Mouse (Mus musculus): ENCODE measurements around the gene Inpp5b.

The Inpp5b gene

DNA sequence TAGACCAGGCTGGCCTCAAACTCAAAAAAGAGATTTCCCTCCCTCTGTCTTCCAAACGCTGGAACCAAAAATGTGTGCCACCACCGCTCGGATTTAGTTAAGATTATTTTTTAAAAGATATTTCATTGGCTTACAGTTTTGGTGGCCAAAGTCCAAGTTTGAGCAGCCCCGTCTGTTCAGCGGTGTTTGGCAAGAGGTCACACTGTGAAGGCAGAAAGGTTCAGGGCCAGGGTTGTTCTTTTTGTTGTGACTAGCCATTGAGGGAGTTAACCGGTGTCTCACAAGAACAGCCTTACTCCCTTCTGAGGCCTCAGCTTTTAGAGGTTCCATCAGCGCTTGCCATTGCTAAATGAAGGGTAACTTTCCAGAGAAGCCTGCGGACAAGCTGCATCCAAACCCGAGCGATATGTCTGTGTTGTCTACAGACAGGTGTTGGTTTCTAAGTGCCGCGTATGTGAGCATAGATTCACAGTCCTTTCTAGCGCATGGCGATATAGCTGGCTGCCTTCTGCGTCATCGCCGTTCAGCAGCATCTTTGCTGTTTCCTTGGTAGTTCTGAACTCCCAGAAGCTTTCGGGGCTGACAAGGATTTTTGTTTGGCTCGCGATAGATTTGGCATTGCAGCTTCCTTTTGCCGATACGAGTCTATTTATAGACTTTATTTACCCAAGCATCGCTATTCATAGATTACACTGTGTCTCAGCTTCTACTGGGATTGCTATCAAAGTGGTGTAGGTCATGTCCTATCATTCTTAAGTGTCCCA is 24.3 kb downstream of the Inpp5b start:
- no peak for DNase-seq (ENCODE audit: low spot score)

DNA sequence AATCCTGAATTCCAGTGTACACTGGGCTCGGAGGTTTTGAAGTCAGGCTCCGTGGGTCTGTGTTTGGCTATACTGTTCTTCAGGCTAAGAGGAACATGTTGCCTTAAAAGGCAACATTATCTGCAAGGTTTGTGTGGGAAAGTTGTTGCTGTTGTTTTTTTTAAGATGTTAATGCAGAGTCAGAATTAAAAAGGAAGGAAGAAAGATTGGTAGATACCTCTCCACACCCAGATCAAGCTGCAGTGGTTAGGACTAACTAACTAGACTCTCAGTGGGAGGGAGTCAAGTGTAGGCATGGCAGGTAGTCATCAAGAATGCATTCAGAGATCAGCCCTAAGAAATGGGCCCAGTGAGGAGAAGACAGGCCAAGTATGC is 24.9 kb downstream of the Inpp5b start:
- DNase-seq (ENCODE audit: low spot score), result no peak

DNA sequence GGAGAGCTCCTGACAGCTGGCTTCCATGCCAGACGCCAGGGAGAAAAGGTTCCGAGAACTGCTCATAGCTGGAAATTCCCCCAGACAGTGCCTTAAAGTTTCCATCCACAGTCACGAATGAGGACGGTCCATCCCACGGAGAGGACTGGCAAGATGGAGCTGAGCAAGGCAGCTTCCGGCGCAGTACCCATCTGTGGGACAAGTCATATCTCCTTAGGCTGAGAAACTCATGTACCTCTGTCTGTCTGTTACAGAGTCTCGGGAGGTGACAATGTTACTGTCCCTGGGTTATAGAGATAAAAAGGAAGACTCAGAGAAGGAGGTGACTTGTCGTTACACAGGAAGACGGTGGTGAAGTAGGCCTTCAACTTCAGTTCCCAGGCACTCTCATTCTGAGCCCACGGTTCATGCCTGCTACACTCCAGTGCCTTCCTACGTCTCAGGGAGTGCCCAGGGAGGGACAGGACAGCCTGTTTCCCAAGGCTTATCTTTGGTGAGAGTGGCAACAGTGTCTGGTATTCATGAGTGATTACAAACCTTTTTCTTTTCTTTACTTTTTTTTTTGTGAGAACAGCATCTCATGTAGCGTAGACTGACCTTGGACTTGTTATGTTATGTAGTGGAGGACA is 27.4 kb downstream of the Inpp5b start:
- DNase-seq (ENCODE audit: low spot score), result no peak

DNA sequence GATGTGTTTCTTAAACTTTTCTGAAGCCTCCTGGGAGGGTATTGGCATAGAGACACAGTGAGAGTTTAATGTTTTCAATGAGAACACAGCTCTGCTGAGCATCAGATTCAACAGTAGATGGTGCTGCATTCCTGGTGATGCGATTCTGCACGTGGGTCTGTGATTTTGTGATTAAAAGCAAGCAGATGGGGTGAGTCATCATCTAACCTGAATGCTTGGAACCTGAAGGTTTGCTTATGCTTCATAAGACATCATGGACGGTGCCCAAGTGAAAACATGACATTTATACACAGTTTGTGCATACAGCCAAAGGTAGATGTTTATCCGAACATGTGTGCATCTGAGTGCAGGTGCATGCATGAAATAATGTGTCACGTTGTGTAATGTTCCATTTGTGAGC is 29.0 kb downstream of the Inpp5b start:
- no peak for DNase-seq (ENCODE audit: low spot score)

DNA sequence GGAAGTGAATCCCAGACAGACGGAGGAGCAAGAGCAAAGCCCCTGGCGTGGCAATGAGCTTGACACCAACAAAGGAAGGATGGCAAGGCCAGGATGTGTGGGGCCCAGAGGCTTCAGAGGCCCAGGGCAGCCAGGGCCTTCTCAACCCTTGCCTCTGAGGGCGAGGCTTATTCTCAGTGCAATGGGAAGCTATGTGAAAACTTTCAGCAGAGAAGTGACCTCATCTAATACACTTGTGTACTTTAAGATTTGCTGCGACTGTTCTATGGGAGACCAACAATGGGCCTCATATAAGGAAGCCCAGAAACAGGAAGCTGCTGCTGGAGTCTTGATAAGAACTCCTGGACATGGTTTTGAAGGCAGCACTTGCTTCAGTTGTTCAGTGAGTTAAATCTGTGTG is 30.5 kb downstream of the Inpp5b start:
- no peak for DNase-seq (ENCODE audit: low spot score)

DNA sequence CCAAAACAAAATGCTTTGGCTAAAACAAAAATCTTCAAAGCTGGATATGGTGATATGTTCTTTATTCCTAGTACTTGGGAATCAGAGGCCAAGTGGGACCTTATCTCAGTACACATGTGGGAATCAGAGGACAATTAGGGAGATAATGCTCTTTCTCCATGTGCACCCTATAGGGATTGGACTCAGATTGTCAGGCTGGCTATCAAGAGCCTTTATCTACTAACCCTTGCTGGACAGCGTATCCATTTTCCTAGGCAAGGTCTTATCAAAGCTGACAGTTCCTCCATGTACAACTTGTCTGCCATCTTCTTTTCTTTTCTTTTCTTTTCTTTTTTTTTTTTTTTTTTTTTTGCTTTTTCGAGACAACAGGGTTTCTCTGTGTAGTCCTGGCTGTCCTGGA is 31.8 kb downstream of the Inpp5b start:
- DNase-seq (ENCODE audit: low spot score), result no peak

DNA sequence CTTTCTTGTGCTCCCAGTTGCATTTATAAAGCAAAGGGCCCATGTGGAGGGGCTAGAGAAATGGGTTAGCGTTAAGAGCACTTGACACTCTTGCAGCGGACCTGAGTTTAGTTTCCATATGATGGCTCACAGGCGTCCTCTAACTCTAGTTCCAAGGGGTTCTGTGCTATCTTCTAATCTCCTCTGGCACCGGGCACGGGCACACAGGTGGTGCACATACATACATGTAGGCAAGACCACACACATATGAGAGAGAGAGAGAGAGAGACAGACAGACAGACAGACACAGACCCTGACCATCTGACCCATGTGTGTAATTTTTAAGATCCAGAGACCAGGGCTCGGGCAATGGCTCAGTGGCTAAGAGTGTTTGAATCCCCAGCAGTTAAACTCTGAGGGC is 32.3 kb downstream of the Inpp5b start:
- DNase-seq (ENCODE audit: low spot score), result no peak

DNA sequence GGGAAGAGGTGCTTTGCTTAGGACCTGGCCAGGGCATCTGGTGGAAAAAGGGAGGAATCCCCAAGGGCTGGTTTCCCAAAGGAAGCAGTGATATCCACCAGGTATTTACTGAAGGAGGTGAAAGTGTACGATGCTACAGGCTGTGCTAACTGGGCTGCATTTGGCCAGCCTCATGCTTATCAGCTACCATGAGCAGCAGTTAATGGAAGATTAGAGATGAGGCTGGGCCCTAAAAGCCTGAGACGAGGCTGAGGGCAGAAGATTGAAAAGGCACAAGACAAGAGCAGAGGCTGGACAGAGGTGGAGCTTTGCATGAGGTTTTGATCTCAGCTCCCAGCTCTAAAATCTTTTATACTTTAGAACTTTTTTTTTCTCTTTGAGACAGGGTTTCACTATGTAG is 32.8 kb downstream of the Inpp5b start:
- DNase-seq (ENCODE audit: low spot score), result no peak

DNA sequence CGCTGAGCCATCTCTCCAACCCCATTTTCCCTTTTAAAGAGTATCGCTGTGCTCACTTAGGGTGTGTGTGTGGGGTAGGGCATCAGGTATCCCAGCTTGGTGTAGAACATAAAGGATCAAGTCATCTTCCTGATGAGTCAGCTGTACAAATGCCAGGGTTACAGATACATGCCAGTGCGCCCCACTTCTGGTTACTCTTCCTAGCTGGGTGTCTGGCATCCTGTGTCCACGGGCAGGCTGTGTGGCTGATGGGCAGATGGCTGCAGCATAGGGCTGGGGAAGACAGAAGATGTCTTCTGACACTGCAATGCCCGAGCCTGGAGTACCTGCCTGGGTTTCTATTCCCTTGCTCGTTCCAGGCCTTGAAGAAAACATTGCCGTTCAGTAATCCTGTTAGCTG is 39.7 kb downstream of the Inpp5b start:
- no peak for DNase-seq (ENCODE audit: low spot score)

DNA sequence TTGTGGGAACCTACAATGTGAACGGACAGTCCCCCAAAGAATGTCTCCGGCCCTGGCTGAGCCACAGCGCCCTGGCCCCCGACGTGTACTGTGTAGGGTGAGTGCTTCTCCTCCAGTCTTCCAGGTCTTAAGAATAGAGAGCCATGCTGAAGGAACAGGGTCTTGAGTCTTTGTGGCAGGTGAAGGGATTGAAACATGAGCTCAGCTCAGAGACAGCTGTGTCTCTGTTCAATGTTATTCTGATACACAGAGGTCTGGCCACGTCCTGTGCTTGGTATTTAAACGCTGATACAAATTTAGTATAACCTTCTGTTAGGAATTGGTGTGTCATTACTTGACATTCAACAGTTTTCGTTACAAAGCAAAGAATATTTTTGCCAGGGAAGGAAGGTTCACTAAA is 40.7 kb downstream of the Inpp5b start:
- DNase-seq (ENCODE audit: low spot score), result no peak

DNA sequence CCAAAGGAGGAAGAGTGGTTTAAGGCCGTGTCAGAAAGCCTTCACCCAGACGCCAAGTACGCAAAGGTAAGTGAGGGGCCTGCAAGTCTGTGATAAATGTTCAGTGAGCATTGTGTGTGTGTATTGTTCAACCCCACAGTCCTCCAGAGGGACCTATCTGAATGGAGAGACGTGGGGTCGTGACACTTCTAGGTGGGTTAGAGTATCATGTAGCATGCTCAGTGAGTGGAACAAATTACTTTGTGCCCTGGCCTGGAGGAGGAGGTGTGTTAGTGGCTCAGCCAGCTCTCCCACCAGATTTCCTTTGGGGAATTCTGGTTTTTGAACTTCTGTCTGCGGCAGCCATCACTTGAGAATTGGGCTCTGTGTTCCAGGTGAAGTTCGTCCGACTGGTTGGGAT is 42.3 kb downstream of the Inpp5b start:
- no peak for DNase-seq (ENCODE audit: low spot score)

DNA sequence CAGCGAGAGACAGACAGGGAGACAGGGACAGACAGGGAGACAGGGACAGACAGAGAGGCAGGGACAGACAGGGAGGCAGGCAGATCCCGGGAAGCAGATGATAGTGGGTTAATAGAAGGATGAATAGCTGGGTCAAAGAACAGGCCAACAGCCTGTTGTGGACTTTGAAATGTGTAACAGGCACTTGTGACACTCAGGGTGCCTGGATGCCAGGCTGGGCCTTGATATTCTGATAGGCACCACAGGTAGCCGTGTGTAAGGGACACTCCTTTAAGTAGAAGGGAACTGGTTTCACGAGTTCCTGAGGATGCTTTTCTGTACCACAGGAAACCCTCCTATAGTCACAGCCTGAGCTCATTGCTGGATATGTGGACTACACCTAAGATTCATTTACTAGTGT is 48.4 kb downstream of the Inpp5b start:
- DNase-seq (ENCODE audit: low spot score), result no peak

DNA sequence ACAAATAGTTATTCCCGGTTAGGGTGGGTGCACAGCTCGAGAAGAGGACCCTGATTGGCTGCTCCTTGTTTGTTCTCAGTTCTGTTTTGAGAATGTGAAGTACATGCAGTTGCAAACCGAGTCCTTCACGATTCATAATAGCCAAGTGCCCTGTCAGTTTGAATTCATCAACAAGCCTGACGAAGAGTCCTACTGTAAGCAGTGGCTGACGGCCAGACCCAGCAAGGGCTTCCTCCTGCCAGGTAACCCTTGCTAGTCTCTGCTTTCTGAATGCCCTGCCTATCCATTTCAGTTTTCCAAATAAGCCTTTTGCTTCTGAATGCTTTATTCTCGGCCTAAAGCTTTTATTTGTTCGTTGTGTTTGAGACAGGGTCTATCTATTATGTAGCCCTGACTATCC is 50.5 kb downstream of the Inpp5b start:
- no peak for DNase-seq (ENCODE audit: low spot score)

DNA sequence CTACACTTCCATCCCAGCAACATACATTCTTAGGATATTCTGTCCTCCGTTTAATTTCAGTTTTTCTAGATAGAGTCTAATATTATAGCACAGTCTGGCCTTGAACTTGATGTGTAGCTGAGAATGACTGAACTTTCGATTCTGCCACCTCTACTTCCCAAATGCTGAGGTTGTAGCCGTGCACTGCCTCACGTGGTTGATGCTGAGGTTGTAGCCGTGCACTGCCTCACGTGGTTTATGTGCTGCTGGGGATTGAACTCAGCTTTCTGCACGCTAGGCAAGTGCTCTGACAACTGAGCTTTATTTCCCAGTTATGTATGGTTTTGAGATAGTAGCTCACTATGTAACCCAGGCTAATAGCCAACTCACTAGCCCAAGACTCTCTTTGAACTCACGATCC is 54.5 kb downstream of the Inpp5b start:
- no peak for DNase-seq (ENCODE audit: low spot score)

DNA sequence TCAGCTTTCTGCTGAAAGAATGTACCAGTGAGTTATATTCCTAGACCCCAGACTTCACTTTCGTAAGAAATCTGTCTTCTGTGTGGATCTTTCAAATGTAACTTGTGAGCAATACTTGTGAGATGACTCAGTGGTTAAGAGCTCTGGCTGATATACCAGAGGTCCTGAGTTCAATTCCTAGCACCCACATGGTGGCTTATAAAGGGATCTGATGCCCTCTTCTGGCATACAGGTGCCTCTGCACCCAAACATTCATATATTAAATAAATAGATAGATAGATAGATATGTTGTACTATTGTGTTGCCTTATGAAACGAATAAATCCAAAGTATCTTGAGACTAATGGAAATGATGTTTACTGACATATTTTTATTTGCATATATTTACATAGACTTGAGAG is 55.3 kb downstream of the Inpp5b start:
- no peak for DNase-seq (ENCODE audit: low spot score)

DNA sequence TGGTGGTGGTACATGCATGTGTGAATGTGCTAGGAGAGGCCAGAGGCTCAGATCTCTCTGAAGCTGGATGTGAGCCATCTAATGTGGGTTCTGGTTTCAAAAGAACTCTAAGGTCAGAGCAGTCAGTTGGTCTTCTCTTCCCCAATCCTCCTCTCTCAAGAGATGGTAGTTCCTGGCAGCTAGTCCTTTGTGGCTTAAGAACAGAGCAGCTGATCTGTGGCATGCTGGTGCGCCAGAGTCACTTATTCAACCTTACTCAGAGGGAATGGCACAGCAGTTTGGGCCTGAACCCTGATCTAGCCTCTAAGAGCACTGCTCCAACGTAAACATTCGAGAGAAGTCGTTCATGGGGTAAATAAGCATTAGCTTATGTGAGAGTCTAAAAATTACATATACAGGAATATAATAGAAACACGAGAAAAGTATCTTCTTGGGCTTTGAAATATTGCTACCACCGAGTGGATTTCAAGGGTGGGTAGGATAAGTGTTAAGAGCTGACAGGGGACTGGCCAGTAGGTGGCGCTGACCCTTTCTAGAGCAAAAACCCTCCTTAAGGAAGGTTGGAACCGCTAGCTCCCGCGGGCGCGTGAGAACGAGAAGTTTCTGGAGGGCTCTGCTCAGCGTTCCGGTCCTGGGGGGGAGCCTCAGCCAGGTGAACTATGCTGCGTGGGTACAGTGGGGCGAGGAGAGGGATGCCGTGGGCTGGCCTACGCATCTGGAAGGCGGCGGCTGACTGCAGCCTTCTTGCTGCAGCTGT is 60.1 kb downstream of the Inpp5b start, which contains the start of gene Mtf1:
TSS of gene Mtf1 (plus strand) at position 553 of the 757 bp plus-strand sequence.
- peak; percentile 81 for DNase-seq (ENCODE audit: low spot score)

DNA sequence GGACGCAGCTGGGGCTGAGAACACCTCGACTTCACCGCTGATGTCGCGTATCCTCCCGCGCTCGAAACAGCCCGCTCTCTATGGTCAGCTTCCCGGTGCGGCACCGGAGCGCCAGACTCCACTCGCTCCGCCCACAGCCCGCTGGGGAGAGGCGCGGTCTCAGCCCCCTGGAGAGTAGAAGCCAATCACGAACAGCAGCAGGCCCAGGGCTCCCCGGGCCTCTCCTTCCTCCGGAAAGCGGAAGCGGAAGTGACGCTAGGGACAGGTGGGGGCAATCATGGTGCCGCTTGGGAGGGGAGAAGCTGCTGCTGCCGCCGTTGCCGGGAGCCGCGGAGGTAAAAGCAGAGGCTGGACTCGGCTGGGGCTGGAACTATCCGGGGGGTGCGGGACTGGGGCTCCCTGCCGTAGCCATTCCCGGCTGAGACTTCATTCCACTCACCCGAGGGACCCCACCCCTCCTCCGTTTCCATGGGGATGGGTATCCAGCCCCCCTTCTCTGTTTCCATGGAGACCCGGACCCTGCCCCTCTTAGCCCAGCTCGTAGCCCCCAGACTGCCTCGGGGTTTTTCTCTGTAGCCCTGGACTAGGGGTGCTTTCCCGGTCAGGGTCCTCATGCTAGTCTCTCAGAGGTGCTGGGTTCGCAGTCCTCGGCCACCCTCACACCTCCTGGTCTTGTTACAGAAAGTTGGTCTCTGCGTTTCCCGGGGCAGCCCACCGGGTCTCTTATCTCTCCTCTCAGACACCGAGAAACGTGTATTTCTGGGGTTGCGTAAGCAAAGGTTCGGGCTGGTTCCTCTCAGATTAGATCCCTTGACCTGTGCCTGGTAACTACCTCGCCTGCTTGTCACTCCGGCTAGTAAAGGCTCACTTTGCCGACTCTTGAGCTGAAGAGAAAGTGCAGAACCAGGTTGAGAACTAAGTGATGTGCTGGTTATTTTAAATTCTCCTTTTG is 60.9 kb downstream of the Inpp5b start:
- DNase-seq (ENCODE audit: low spot score), result peak; percentile 98

DNA sequence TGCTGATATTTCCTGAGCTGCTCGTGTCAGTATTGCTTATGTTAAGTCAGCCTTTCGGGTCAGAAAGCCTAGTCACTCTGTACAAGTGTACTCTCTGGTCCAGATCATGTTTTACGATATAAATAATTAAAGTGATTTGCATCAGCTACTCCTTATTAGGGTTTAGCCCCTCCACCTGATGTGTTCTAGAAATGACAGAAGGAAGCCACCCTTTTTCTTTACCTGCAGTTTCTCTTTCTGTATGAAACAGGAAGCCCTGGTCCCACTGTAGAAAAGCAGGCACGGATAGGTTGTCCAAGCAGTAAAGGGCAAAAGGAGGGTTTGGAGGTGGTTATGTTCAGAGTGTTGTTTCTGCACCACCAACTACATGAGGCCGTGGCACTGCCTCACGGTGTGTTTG is 61.8 kb downstream of the Inpp5b start:
- DNase-seq (ENCODE audit: low spot score), result no peak

DNA sequence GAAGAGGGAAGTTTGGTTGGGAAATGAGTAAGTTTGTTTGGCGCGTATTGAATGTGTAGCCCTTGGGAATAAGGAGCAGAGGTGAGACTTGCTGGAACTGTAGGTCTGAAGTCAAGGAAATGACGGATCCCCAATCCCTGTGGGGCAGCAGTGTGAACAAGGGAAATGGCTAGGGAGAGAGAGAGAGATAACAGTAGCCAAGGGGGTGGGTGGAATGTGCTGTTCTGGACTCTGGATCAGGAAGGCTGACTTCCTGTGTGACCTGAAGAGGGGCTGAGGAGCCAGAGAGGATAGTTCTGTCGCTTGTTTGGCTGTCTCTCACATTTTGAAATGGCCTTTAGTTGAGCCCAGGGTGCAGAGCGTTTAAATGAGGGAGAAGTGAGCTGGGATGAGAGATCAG is 66.9 kb downstream of the Inpp5b start:
- no peak for DNase-seq (ENCODE audit: low spot score)

DNA sequence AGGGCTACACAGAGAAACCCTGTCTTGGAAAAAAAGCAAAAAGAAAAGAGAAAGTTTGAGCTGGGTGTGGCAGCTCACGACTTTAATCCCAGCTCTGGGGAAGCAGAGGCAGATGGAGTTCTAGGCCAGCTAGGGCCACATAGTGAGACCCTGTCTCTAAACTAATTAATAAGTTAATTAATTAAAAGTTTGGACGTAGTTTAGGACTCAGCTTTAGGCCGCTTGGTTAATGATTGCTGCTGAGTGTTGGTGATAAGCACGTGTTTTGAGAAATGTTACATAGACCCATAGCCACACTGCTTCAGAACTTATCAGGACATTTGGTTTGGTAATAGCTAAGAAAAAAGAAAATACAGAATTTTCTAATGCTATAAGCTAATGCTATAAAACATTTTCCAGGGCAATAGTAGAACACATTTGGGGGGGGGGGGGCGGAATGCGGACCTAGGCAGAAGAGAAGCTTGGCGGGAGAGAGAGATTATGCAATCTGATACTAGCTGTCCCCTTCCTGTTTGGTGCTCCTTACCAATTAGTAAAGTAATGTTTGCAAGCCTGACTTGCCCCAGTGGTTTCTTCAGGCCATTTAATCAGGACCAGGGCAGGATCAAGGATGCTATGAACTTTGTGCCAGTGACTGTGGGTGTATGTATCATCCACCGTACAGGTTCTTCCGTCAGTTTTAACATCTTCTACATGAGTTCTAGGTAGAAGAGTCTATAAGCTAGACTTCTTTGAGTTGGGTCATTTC is 67.7 kb downstream of the Inpp5b start:
- DNase-seq (ENCODE audit: low spot score), result no peak

DNA sequence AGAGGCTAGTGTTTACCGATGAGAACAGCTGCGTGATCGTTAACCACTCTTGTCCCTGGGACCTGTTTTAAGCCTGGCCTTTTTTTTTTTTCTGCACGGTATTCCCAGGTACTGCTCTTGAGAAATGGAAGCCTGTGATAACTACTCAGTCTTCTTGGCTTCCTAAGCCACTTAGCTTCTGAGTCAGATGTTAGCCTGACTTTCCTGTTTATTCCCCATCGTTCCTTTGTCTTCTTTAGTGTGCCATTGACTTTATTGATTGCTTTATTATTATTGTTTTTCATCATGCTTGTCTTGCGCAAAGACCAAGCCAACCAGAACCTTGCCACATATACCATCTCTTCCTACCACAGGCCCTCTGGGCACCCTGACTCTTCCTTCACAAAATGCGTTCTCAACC is 68.4 kb downstream of the Inpp5b start:
- no peak for DNase-seq (ENCODE audit: low spot score)

All from T-cell, adult 2 months (primary cell).